Mouse (Mus musculus): ENCODE data around the gene Tmem132d. TPM values are rescaled to one million over a fixed set of nuclear protein-coding genes. Genes with fewer than 3 reads are reported as not detected.

The Tmem132d gene
- polyA plus RNA-seq, 1 experiment: not detected

GRCm38 (mm10) chr5:128100331-128100730 is 332.5 kb downstream of the Tmem132d start:
- no peaks in the 10 kb centered on the region for H3K27me3 ChIP-seq (ENCODE audit: control insufficient read depth, insufficient read depth, insufficient read length)
- no peak overlapping the region for H3ac ChIP-seq (ENCODE audit: control insufficient read depth, insufficient read length, low read depth)
- no peaks in the 10 kb centered on the region for H3K79me3 ChIP-seq (ENCODE audit: low read depth)
- no peaks in the 10 kb centered on the region for H3K36me3 ChIP-seq (ENCODE audit: control insufficient read depth, insufficient read depth)
- TF ChIP-seq CEBPB (IDR thresholded peaks at IDR 0.05; ENCODE audit: low read depth) (no peak), FOSL1 (IDR thresholded peaks at IDR 0.05; ENCODE audit: insufficient read depth, low read length, poor library complexity, severe bottlenecking) (no peak), MYOD1 (IDR thresholded peaks at IDR 0.05; ENCODE audit: control insufficient read depth, insufficient read length, low read depth) (no peak), MAX (IDR thresholded peaks at IDR 0.05) (no peak), CTCF (IDR thresholded peaks at IDR 0.05; ENCODE audit: control insufficient read depth, insufficient read depth, insufficient read length) (no peak), USF1 (IDR thresholded peaks at IDR 0.05; ENCODE audit: low read depth) (no peak), MYOG (IDR thresholded peaks at IDR 0.05; ENCODE audit: control insufficient read depth, extremely low read depth, insufficient read length) (no peak)
- H3K79me2 ChIP-seq (ENCODE audit: control insufficient read depth, insufficient read depth): no peaks in the 10 kb centered on the region
- no peak overlapping the region for H3K4me3 ChIP-seq (ENCODE audit: insufficient read depth, poor library complexity, severe bottlenecking)

- Histone ChIP-seq H3K36me3 (ENCODE audit: control insufficient read depth, insufficient read depth) (no peaks in the 10 kb centered on the region), H3K27me3 (ENCODE audit: control insufficient read depth, insufficient read depth, insufficient read length) (no peaks in the 10 kb centered on the region), H3ac (ENCODE audit: control insufficient read depth, insufficient read length, low read depth) (no peak overlapping the region), H3K4me3 (ENCODE audit: insufficient read depth, poor library complexity, severe bottlenecking) (no peak overlapping the region), H3K79me3 (ENCODE audit: low read depth) (no peaks in the 10 kb centered on the region), H3K79me2 (ENCODE audit: control insufficient read depth, insufficient read depth) (no peaks in the 10 kb centered on the region)
- TF ChIP-seq CEBPB (IDR thresholded peaks at IDR 0.05; ENCODE audit: low read depth) (no peak), USF1 (IDR thresholded peaks at IDR 0.05; ENCODE audit: low read depth) (no peak), FOSL1 (IDR thresholded peaks at IDR 0.05; ENCODE audit: insufficient read depth, low read length, poor library complexity, severe bottlenecking) (no peak), MYOD1 (IDR thresholded peaks at IDR 0.05; ENCODE audit: control insufficient read depth, insufficient read length, low read depth) (no peak), MYOG (IDR thresholded peaks at IDR 0.05; ENCODE audit: control insufficient read depth, extremely low read depth, insufficient read length) (no peak), MAX (IDR thresholded peaks at IDR 0.05) (no peak), CTCF (IDR thresholded peaks at IDR 0.05; ENCODE audit: control insufficient read depth, insufficient read depth, insufficient read length) (no peak)
Measured at GRCm38 (mm10) chr5:128099439-128099838, 333.4 kb downstream of the Tmem132d start.

GRCm38 (mm10) chr5:128090578-128090977 is 342.3 kb downstream of the Tmem132d start:
- no peak overlapping the region for H3K4me3 ChIP-seq (ENCODE audit: insufficient read depth, poor library complexity, severe bottlenecking)
- no peaks in the 10 kb centered on the region for H3K36me3 ChIP-seq (ENCODE audit: control insufficient read depth, insufficient read depth)
- no peaks in the 10 kb centered on the region for H3K79me2 ChIP-seq (ENCODE audit: control insufficient read depth, insufficient read depth)
- H3K79me3 ChIP-seq (ENCODE audit: low read depth): no peaks in the 10 kb centered on the region
- H3ac ChIP-seq (ENCODE audit: control insufficient read depth, insufficient read length, low read depth): no peak overlapping the region
- TF ChIP-seq MYOG (IDR thresholded peaks at IDR 0.05; ENCODE audit: control insufficient read depth, extremely low read depth, insufficient read length): no peak
- TF ChIP-seq CTCF (IDR thresholded peaks at IDR 0.05; ENCODE audit: control insufficient read depth, insufficient read depth, insufficient read length): no peak
- TF ChIP-seq USF1 (IDR thresholded peaks at IDR 0.05; ENCODE audit: low read depth): no peak
- no peak for TF ChIP-seq CEBPB (IDR thresholded peaks at IDR 0.05; ENCODE audit: low read depth)
- TF ChIP-seq MYOD1 (IDR thresholded peaks at IDR 0.05; ENCODE audit: control insufficient read depth, insufficient read length, low read depth): no peak
- TF ChIP-seq FOSL1 (IDR thresholded peaks at IDR 0.05; ENCODE audit: insufficient read depth, low read length, poor library complexity, severe bottlenecking): no peak
- no peak for TF ChIP-seq MAX (IDR thresholded peaks at IDR 0.05)
- H3K27me3 ChIP-seq (ENCODE audit: control insufficient read depth, insufficient read depth, insufficient read length): no peaks in the 10 kb centered on the region

- no peaks in the 10 kb centered on the region for H3K27me3 ChIP-seq (ENCODE audit: control insufficient read depth, insufficient read depth, insufficient read length)
- no peaks in the 10 kb centered on the region for H3K79me2 ChIP-seq (ENCODE audit: control insufficient read depth, insufficient read depth)
- TF ChIP-seq MYOG (IDR thresholded peaks at IDR 0.05; ENCODE audit: control insufficient read depth, extremely low read depth, insufficient read length) (no peak), MAX (IDR thresholded peaks at IDR 0.05) (no peak), MYOD1 (IDR thresholded peaks at IDR 0.05; ENCODE audit: control insufficient read depth, insufficient read length, low read depth) (no peak), CTCF (IDR thresholded peaks at IDR 0.05; ENCODE audit: control insufficient read depth, insufficient read depth, insufficient read length) (no peak), USF1 (IDR thresholded peaks at IDR 0.05; ENCODE audit: low read depth) (no peak), FOSL1 (IDR thresholded peaks at IDR 0.05; ENCODE audit: insufficient read depth, low read length, poor library complexity, severe bottlenecking) (no peak), CEBPB (IDR thresholded peaks at IDR 0.05; ENCODE audit: low read depth) (no peak)
- H3K4me3 ChIP-seq (ENCODE audit: insufficient read depth, poor library complexity, severe bottlenecking): no peak overlapping the region
- no peak overlapping the region for H3ac ChIP-seq (ENCODE audit: control insufficient read depth, insufficient read length, low read depth)
- H3K36me3 ChIP-seq (ENCODE audit: control insufficient read depth, insufficient read depth): no peaks in the 10 kb centered on the region
- H3K79me3 ChIP-seq (ENCODE audit: low read depth): no peaks in the 10 kb centered on the region
Measured at GRCm38 (mm10) chr5:128075456-128075855, 357.4 kb downstream of the Tmem132d start.

GRCm38 (mm10) chr5:128072616-128073015 is 360.3 kb downstream of the Tmem132d start:
- Histone ChIP-seq H3ac (ENCODE audit: control insufficient read depth, insufficient read length, low read depth) (no peak overlapping the region), H3K79me2 (ENCODE audit: control insufficient read depth, insufficient read depth) (no peaks in the 10 kb centered on the region), H3K36me3 (ENCODE audit: control insufficient read depth, insufficient read depth) (no peaks in the 10 kb centered on the region), H3K4me3 (ENCODE audit: insufficient read depth, poor library complexity, severe bottlenecking) (no peak overlapping the region), H3K79me3 (ENCODE audit: low read depth) (no peaks in the 10 kb centered on the region), H3K27me3 (ENCODE audit: control insufficient read depth, insufficient read depth, insufficient read length) (no peaks in the 10 kb centered on the region)
- TF ChIP-seq MYOG (IDR thresholded peaks at IDR 0.05; ENCODE audit: control insufficient read depth, extremely low read depth, insufficient read length): no peak
- no peak for TF ChIP-seq MYOD1 (IDR thresholded peaks at IDR 0.05; ENCODE audit: control insufficient read depth, insufficient read length, low read depth)
- TF ChIP-seq CTCF (IDR thresholded peaks at IDR 0.05; ENCODE audit: control insufficient read depth, insufficient read depth, insufficient read length): no peak
- TF ChIP-seq FOSL1 (IDR thresholded peaks at IDR 0.05; ENCODE audit: insufficient read depth, low read length, poor library complexity, severe bottlenecking): no peak
- TF ChIP-seq CEBPB (IDR thresholded peaks at IDR 0.05; ENCODE audit: low read depth): no peak
- TF ChIP-seq USF1 (IDR thresholded peaks at IDR 0.05; ENCODE audit: low read depth): no peak

- Histone ChIP-seq H3K79me2 (ENCODE audit: control insufficient read depth, insufficient read depth) (no peaks in the 10 kb centered on the region), H3K27me3 (ENCODE audit: control insufficient read depth, insufficient read depth, insufficient read length) (no peaks in the 10 kb centered on the region), H3ac (ENCODE audit: control insufficient read depth, insufficient read length, low read depth) (no peak overlapping the region), H3K36me3 (ENCODE audit: control insufficient read depth, insufficient read depth) (no peaks in the 10 kb centered on the region), H3K79me3 (ENCODE audit: low read depth) (no peaks in the 10 kb centered on the region), H3K4me3 (ENCODE audit: insufficient read depth, poor library complexity, severe bottlenecking) (no peak overlapping the region)
- TF ChIP-seq MYOD1 (IDR thresholded peaks at IDR 0.05; ENCODE audit: control insufficient read depth, insufficient read length, low read depth): no peak
- no peak for TF ChIP-seq FOSL1 (IDR thresholded peaks at IDR 0.05; ENCODE audit: insufficient read depth, low read length, poor library complexity, severe bottlenecking)
- TF ChIP-seq MYOG (IDR thresholded peaks at IDR 0.05; ENCODE audit: control insufficient read depth, extremely low read depth, insufficient read length): no peak
- no peak for TF ChIP-seq CTCF (IDR thresholded peaks at IDR 0.05; ENCODE audit: control insufficient read depth, insufficient read depth, insufficient read length)
- no peak for TF ChIP-seq CEBPB (IDR thresholded peaks at IDR 0.05; ENCODE audit: low read depth)
- TF ChIP-seq USF1 (IDR thresholded peaks at IDR 0.05; ENCODE audit: low read depth): no peak
- TF ChIP-seq MAX (IDR thresholded peaks at IDR 0.05): no peak
Measured at GRCm38 (mm10) chr5:128041781-128042180, 391.1 kb downstream of the Tmem132d start.
